Mouse (Mus musculus) B cell, adult 2 months (primary cell): ENCODE measurements around the gene Nr1i3.

ENCODE experiments used
- DNase-seq, 2 experiments: peaks; one replicate each; pipeline ENCODE4 v3.0.0; 2022

Gene Nr1i3

DNA sequence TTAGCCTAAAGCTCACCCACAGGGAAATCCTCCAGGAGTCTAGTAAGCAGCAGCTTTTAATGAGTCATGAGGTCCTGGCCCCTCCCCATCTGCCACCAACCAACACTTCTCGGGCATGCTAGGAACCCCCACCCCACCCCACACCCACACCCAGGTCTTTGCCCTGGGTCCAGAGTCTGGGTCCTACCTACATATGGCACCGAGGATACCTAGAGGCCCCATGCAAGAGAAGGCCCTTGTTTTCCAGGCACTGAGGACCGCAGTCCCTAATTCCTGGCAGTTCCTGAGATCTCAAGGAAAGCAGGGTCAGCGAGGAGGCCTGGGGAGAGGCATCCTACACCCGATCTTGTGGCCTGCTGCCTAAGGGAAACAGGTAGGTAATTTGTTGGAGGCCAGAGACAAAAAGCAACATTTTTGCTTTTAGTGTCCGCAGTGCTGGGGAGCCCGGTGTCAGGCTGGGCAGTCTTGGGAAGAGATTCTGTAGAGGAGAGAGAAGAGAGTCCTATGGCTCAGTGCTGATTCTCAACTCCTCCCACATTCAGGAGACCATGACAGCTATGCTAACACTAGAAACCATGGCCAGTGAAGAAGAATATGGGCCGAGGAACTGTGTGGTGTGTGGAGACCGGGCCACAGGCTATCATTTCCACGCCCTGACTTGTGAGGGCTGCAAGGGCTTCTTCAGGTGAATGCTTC lies at the start of gene Nr1i3:
Nr1i3 (plus strand) TSS at position 170 of the 696 bp plus-strand sequence.
- DNase-seq = no peak

GRCm38 (mm10) chr1:171164258-171164657 lies 49.5 kb upstream of the Nr1i3 start:
- DNase-seq = peak in 1 of 2 experiments; percentile 12

GRCm38 (mm10) chr1:171165629-171166345 lies 48.0 kb upstream of the Nr1i3 start:
- DNase-seq = no peak

DNA sequence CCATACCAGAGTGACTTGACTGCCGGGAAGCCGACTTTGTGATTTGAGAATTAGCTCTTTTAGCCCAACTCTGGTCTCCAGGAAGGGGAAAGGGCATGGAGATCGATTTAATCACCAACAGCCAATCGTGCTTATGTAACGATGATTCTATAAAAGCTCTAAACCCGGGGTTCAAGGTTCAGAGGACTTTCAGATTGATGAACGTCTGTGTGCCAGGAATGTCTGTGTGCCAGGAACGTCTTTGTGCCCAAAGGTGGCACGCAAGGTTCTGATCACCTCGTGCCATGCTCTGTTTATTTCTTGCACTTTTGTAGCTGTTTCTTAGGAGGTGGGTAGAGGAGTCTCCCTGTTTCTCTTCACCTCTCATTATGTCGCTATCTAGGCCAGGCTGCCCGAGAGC lies 44.9 kb upstream of the Nr1i3 start:
- no peak for DNase-seq

DNA sequence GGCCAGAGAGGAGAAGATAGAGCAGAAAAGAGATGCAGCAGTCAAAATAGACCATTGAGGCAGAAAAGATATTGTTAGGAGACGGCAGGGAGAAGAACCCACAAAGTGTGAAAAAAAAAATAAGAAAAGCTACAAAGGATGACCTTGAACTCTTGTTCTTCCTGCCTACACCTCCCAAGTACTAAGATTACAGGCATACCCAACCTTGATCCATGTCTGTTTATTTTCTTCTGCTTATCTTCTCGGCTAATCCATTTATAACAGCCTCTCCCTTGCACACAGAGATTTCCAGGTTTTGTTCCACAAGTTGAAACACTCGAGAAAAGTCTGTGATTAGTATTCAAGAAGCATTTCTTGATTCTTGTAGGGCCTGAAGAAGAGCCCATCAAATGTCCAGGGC lies 43.9 kb upstream of the Nr1i3 start:
- DNase-seq = no peak

GRCm38 (mm10) chr1:171171138-171171537 lies 42.6 kb upstream of the Nr1i3 start:
- no peak for DNase-seq

- no peak for DNase-seq
Observed at GRCm38 (mm10) chr1:171172779-171173178, 41.0 kb upstream of the Nr1i3 start.

- DNase-seq = no peak
Observed at GRCm38 (mm10) chr1:171179487-171180171, 34.1 kb upstream of the Nr1i3 start.

- DNase-seq = no peak
Observed at GRCm38 (mm10) chr1:171183025-171183424, 30.7 kb upstream of the Nr1i3 start.

GRCm38 (mm10) chr1:171183620-171184019 lies 30.1 kb upstream of the Nr1i3 start:
- peak; percentile 11 to 15 for DNase-seq

- peak; percentile 65 to 72 for DNase-seq
Observed at GRCm38 (mm10) chr1:171184314-171184713, 29.5 kb upstream of the Nr1i3 start.

- no peak for DNase-seq
Observed at GRCm38 (mm10) chr1:171185655-171186054, 28.1 kb upstream of the Nr1i3 start.

GRCm38 (mm10) chr1:171187851-171188700 lies 25.7 kb upstream of the Nr1i3 start:
- no peak for DNase-seq

DNA sequence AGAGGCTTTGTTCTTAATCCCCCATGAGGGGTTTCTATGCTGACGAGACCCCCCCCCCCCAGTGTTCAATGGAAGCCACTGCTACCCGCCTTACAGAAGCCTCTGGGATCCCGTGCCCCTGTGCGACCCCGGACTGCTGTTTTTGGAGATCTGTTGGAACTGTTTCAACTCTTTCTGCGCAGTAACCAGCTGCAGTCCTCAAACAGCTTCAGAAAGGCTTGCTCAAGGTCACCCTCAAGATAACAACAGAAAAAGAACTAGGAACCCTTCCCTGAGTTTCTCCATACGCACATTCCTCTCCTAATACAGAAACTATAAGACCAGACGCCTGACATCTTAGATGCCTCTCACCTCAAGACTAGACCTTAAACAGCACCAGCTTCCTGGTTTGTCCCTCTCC lies 24.7 kb upstream of the Nr1i3 start:
- DNase-seq = no peak

DNA sequence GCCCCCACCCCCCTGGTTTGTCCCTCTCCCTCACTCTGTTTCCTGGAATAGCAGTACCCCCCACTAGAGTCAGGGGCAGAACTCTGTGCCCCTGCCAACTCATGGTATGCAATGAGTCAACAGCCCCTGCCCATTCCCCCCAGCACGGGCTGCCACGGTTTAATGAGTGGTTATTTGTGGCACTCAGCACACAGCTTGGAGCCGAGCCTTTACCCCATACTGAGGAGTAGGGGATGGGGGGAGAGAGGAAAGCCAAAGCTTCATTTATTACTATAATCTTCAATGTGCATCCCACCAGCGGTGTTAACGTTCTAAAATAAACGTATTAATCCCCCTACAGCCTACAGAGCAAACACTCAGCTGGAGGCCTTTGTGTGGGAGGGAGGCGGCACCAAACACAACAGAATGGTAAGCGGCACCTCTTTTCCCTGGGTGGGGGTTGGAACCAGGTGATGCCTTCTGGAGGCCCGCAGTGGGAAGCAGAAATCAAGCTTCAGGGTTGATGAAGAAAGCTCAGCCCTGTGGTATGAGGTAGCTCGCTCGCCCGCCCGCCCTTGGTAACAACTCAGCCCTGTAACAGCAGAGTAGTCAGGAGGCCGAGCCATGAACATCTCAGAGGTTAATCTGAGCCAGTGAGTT lies 24.2 kb upstream of the Nr1i3 start:
- no peak for DNase-seq

DNA sequence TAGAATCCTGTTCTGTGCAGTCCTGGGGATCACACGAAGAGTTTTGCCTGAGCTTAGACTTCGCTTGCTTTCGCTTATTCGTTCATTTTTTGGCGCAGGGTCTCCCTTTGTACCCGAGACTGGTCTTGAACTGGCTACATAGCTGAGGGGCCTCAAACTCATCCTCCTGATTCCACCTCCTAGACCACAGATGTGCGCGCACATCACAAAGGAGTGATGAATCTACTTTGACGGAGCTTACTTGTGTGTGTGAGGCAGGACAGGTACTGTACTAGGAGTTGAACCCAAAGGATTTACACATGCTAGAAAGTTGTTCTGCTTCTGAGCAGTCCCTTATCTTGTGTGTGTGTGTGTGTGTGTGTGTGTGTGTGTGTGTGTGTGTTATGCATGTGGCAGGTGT lies 22.9 kb upstream of the Nr1i3 start:
- DNase-seq = no peak

- no peak for DNase-seq
Observed at GRCm38 (mm10) chr1:171192283-171192682, 21.5 kb upstream of the Nr1i3 start.

DNA sequence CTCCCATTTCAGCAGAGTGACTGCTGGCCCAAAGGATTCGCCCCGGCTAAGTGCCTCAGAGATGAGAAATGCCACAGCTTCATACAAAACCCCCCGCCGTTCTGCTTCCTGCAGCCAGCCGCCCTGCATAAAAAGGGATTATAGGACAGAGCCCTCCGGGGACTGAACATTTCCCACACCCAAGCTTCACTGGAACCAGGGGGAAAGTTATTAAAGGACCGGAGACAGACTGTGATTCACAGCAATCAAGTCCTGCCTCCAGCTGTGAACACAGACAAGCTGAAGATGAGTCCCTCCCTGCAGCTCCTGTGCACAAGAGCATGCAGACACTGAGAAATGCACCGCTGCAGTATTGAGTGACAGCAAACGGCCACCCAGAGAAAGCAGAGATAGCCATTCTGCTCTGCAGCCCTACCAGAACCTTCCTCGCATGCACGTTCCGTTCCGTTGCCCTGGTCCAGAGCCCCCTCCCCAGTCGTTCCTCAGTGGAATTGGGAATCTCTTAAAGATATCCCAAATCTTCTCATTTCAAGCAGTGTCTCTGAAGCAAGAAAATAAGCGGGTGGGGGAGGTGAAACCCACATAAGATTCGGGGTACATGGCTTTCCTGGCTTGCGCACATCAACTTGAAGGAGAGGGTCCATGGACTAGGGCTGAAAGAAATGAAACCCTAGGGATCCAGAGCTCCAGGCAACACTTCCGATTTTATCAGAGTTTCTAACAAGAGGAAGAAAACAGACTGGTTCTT lies 20.5 kb upstream of the Nr1i3 start:
- DNase-seq = no peak

DNA sequence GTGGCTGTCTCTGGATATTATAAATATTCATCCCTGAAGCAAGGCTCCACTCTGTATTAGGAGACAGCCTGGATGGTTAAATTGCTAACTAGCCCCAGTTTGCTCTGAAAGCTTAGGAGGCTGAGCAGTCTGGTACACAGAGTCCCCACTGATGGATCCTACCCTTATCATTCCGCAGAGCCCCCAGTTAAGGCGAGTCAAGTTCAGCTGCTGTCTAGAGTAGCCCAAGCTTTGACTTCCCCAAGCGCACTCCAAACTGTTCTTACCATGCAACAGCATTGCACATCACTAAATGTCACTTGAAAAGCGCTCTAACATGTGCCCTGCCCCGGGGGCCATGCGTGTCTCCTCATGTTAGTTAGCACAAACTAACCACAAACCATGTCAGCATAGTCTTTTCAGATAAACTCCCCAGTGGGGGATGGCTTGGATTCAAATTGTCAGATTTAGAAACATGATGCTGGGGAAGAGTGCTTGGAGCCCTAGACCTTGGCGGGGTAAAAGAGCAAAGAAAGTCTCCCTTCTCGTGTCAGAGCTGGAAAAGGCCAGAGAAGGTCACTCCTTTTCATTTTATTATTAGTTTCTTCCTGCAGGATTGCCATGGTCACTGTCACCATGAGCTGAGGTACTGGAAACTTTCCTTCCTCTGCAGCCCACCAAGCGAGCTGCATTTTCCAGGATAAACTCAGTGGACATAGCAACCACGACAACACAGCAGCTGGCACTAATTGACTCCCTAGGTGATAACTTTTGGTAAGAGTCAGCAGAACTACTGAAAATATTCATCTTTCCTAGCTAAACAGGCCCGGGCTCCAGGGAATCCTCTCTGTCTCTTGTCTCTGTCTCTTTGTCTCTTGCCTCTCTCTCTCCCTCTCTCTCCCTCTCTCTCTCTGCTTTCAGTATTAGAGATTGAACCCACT lies 19.6 kb upstream of the Nr1i3 start:
- peak; percentile 4 to 6 for DNase-seq

- peak; percentile 32 to 34 for DNase-seq
Observed at GRCm38 (mm10) chr1:171195046-171195822, 18.5 kb upstream of the Nr1i3 start.
